Mouse (Mus musculus): ENCODE data around the gene Il27ra. TPM values are rescaled to one million over a fixed set of nuclear protein-coding genes. Genes with fewer than 3 reads are reported as not detected.

The Il27ra gene
- polyA plus RNA-seq, 1 experiment from 2014 or later = 0.33 TPM

GRCm38 (mm10) chr8:84068316-84069035, 26.1 kb upstream of the Il27ra start:
- Histone ChIP-seq H3K4me1 (ENCODE audit: control insufficient read depth, insufficient read depth, low read length) (peaks cover 27% of the 10 kb centered on the region), H3K9ac (replicated peaks; ENCODE audit: low read length) (no peak overlapping the region), H3K4me2 (ENCODE audit: low read length) (peak overlapping the region; percentile 56)

DNA sequence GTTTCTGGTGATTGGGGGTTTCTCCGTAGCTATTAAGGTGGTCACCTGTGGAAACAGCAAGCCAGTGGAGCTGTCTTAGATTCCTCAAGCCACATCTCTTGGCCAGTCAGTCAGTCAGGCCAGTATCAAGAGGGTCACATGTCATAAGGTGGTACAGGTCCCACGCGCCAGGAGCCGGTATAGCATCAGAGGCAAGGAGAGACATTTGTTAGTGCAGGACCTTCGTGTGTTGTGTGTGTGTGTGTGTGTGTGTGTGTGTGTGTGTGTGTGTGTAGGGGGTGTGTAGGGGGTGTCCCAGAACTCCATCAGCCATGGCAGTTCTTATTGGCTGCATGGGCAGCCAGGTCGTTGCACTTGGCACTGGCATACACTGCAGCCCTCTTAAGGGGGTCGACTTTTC, 25.5 kb upstream of the Il27ra start:
- no peaks in the 10 kb centered on the region for H3K27me3 ChIP-seq (ENCODE audit: control insufficient read depth, insufficient read depth, low read length)
- peak overlapping the region; percentile 99 for H3K4me3 ChIP-seq (replicated peaks; ENCODE audit: low read depth, low read length)
- no peak overlapping the region for H3K27ac ChIP-seq (replicated peaks; ENCODE audit: low read depth, low read length)
- DNase-seq (no peak), ATAC-seq (ENCODE audit: low FRiP score, low TSS enrichment) (no peak)
- H3K9ac ChIP-seq (replicated peaks; ENCODE audit: low read length) = no peak overlapping the region
- no peaks in the 10 kb centered on the region for H3K9me3 ChIP-seq (ENCODE audit: control insufficient read depth, low read length)
- WGBS = 92% methylated on average over 7 of the region's 7 CpGs
- no peaks in the 10 kb centered on the region for H3K36me3 ChIP-seq (ENCODE audit: control insufficient read depth, insufficient read depth, low read length)
- H3K4me1 ChIP-seq (ENCODE audit: control insufficient read depth, insufficient read depth, low read length) = peaks cover 21% of the 10 kb centered on the region
- H3K4me2 ChIP-seq (ENCODE audit: low read length) = peak overlapping the region; percentile 56

More at GRCm38 (mm10) chr8:84068316-84069035, 26.1 kb upstream of the Il27ra start:
- Histone ChIP-seq H3K27ac (replicated peaks; ENCODE audit: low read depth, low read length) (no peak overlapping the region), H3K4me3 (replicated peaks; ENCODE audit: low read depth, low read length) (no peak overlapping the region), H3K36me3 (ENCODE audit: control insufficient read depth, insufficient read depth, low read length) (no peaks in the 10 kb centered on the region), H3K9me3 (ENCODE audit: control insufficient read depth, low read length) (no peaks in the 10 kb centered on the region), H3K27me3 (ENCODE audit: control insufficient read depth, insufficient read depth, low read length) (no peaks in the 10 kb centered on the region)
- ATAC-seq (ENCODE audit: low FRiP score, low TSS enrichment) (no peak), DNase-seq (no peak)
- 82% methylated on average over 12 of the region's 12 CpGs for WGBS

GRCm38 (mm10) chr8:84067047-84067573, 24.7 kb upstream of the Il27ra start:
- Histone ChIP-seq H3K36me3 (ENCODE audit: control insufficient read depth, insufficient read depth, low read length) (no peaks in the 10 kb centered on the region), H3K27me3 (ENCODE audit: control insufficient read depth, insufficient read depth, low read length) (no peaks in the 10 kb centered on the region), H3K4me1 (ENCODE audit: control insufficient read depth, insufficient read depth, low read length) (peaks cover 21% of the 10 kb centered on the region), H3K9ac (replicated peaks; ENCODE audit: low read length) (peak overlapping the region; percentile 81), H3K4me3 (replicated peaks; ENCODE audit: low read depth, low read length) (peak overlapping the region; percentile 99), H3K27ac (replicated peaks; ENCODE audit: low read depth, low read length) (peak overlapping the region; percentile 96), H3K4me2 (ENCODE audit: low read length) (peak overlapping the region; percentile 56), H3K9me3 (ENCODE audit: control insufficient read depth, low read length) (no peaks in the 10 kb centered on the region)
- under 1% methylated on average over 52 of the region's 58 CpGs for WGBS
- ATAC-seq (ENCODE audit: low FRiP score, low TSS enrichment) (peak; percentile 74), DNase-seq (peak; percentile 94)

GRCm38 (mm10) chr8:84066291-84066930, 24.0 kb upstream of the Il27ra start, which contains the start of gene Rfx1:
Gene Rfx1 (plus strand): TSS chr8:84066834.
- under 1% methylated on average over 51 of the region's 51 CpGs for WGBS

DNA sequence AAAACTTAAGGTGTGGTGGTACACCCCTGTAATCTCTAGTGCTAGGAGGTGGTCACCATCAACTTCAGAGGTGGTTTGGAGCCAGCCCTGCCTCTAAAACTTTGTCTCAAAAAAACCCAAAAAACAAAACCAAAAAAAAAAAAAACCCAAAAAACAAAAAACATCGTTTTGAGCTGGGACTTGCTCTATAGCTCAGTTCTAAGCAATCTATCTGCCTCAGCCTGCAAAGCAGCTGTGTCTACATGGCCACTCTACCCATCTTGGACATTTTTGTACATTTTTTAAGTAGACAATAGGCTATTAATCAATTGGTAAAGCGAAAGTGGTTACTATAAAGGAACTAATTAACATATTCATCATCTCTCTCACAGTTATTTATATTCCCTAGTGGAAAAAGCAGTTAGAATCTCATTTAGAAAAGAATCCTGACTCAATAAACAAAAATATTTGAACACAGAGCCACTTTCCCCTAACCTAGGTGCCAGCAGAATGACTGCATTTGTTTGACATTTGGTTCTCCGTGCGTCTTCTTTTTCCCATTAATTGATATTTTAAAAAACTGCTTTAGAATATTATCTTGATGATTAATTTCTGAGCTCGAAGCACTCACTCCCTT, 23.2 kb upstream of the Il27ra start:
- Histone ChIP-seq H3K4me2 (ENCODE audit: low read length) (peak overlapping the region; percentile 84), H3K9ac (replicated peaks; ENCODE audit: low read length) (peak overlapping the region; percentile 50), H3K4me1 (ENCODE audit: control insufficient read depth, insufficient read depth, low read length) (peaks cover 21% of the 10 kb centered on the region), H3K36me3 (ENCODE audit: control insufficient read depth, insufficient read depth, low read length) (no peaks in the 10 kb centered on the region), H3K27ac (replicated peaks; ENCODE audit: low read depth, low read length) (peak overlapping the region; percentile 77; the same call in 1 of the 2 replicates), H3K27me3 (ENCODE audit: control insufficient read depth, insufficient read depth, low read length) (no peaks in the 10 kb centered on the region), H3K9me3 (ENCODE audit: control insufficient read depth, low read length) (no peaks in the 10 kb centered on the region), H3K4me3 (replicated peaks; ENCODE audit: low read depth, low read length) (peak overlapping the region; percentile 99)
- WGBS = 27% methylated on average over 5 of the region's 5 CpGs
- DNase-seq (no peak), ATAC-seq (ENCODE audit: low FRiP score, low TSS enrichment) (no peak)

More at GRCm38 (mm10) chr8:84066291-84066930, 24.0 kb upstream of the Il27ra start, which contains the start of gene Rfx1:
- Histone ChIP-seq H3K9ac (replicated peaks; ENCODE audit: low read length) (peak within 1 kb of the TSS; percentile 81), H3K27me3 (ENCODE audit: control insufficient read depth, insufficient read depth, low read length) (no peaks in the 10 kb centered on the region), H3K4me1 (ENCODE audit: control insufficient read depth, insufficient read depth, low read length) (peaks cover 21% of the 10 kb centered on the region), H3K27ac (replicated peaks; ENCODE audit: low read depth, low read length) (peak within 1 kb of the TSS; percentile 96), H3K9me3 (ENCODE audit: control insufficient read depth, low read length) (no peaks in the 10 kb centered on the region), H3K4me3 (replicated peaks; ENCODE audit: low read depth, low read length) (peak within 1 kb of the TSS; percentile 99), H3K36me3 (ENCODE audit: control insufficient read depth, insufficient read depth, low read length) (no peaks in the 10 kb centered on the region), H3K4me2 (ENCODE audit: low read length) (peak within 1 kb of the TSS; percentile 84)
- DNase-seq (peak; percentile 99), ATAC-seq (ENCODE audit: low FRiP score, low TSS enrichment) (peak; percentile 99)

- 97% methylated on average over 1 of the region's 1 CpGs for WGBS
- H3K27me3 ChIP-seq (ENCODE audit: control insufficient read depth, insufficient read depth, low read length) = no peaks in the 10 kb centered on the region
- H3K36me3 ChIP-seq (ENCODE audit: control insufficient read depth, insufficient read depth, low read length) = no peaks in the 10 kb centered on the region
- no peak for ATAC-seq (ENCODE audit: low FRiP score, low TSS enrichment)
- H3K4me3 ChIP-seq (replicated peaks; ENCODE audit: low read depth, low read length) = peak within 1 kb of the TSS; percentile 99
- H3K4me1 ChIP-seq (ENCODE audit: control insufficient read depth, insufficient read depth, low read length) = peaks cover 21% of the 10 kb centered on the region
- H3K4me2 ChIP-seq (ENCODE audit: low read length) = peak within 1 kb of the TSS; percentile 84
- DNase-seq = no peak
- H3K9ac ChIP-seq (replicated peaks; ENCODE audit: low read length) = peak within 1 kb of the TSS; percentile 50
- no peaks in the 10 kb centered on the region for H3K9me3 ChIP-seq (ENCODE audit: control insufficient read depth, low read length)
- H3K27ac ChIP-seq (replicated peaks; ENCODE audit: low read depth, low read length) = peak within 1 kb of the TSS; percentile 77
These were observed 22.6 kb upstream of the Il27ra start, which contains the start of gene Gm10643 for GRCm38 (mm10) chr8:84065037-84065436. Gene Gm10643 (minus strand): TSS chr8:84065137.

- H3K36me3 ChIP-seq (ENCODE audit: control insufficient read depth, insufficient read depth, low read length) = no peaks in the 10 kb centered on the region
- H3K4me3 ChIP-seq (replicated peaks; ENCODE audit: low read depth, low read length) = no peak overlapping the region
- no peak overlapping the region for H3K4me2 ChIP-seq (ENCODE audit: low read length)
- H3K9me3 ChIP-seq (ENCODE audit: control insufficient read depth, low read length) = no peaks in the 10 kb centered on the region
- no peak overlapping the region for H3K27ac ChIP-seq (replicated peaks; ENCODE audit: low read depth, low read length)
- peaks cover 17% of the 10 kb centered on the region for H3K4me1 ChIP-seq (ENCODE audit: control insufficient read depth, insufficient read depth, low read length)
- DNase-seq (no peak), ATAC-seq (ENCODE audit: low FRiP score, low TSS enrichment) (no peak)
- no peaks in the 10 kb centered on the region for H3K27me3 ChIP-seq (ENCODE audit: control insufficient read depth, insufficient read depth, low read length)
- 78% methylated on average over 8 of the region's 8 CpGs for WGBS
- no peak overlapping the region for H3K9ac ChIP-seq (replicated peaks; ENCODE audit: low read length)
These were observed 21.6 kb upstream of the Il27ra start for GRCm38 (mm10) chr8:84063861-84064610.

- no peak overlapping the region for H3K9ac ChIP-seq (replicated peaks; ENCODE audit: low read length)
- no peak overlapping the region for H3K4me2 ChIP-seq (ENCODE audit: low read length)
- DNase-seq (no peak), ATAC-seq (ENCODE audit: low FRiP score, low TSS enrichment) (no peak)
- H3K36me3 ChIP-seq (ENCODE audit: control insufficient read depth, insufficient read depth, low read length) = no peaks in the 10 kb centered on the region
- H3K4me3 ChIP-seq (replicated peaks; ENCODE audit: low read depth, low read length) = no peak overlapping the region
- 96% methylated on average over 2 of the region's 2 CpGs for WGBS
- no peaks in the 10 kb centered on the region for H3K27me3 ChIP-seq (ENCODE audit: control insufficient read depth, insufficient read depth, low read length)
- H3K27ac ChIP-seq (replicated peaks; ENCODE audit: low read depth, low read length) = no peak overlapping the region
- H3K9me3 ChIP-seq (ENCODE audit: control insufficient read depth, low read length) = no peaks in the 10 kb centered on the region
- no peaks in the 10 kb centered on the region for H3K4me1 ChIP-seq (ENCODE audit: control insufficient read depth, insufficient read depth, low read length)
These were observed 17.9 kb upstream of the Il27ra start for GRCm38 (mm10) chr8:84060245-84060644.

All from midbrain, embryonic 14.5 days (tissue).